Mouse (Mus musculus): ENCODE measurements around the gene Podxl.
A peak's percentile ranks its signal among the peaks of the same experiment; 100 is the strongest.

DNA sequence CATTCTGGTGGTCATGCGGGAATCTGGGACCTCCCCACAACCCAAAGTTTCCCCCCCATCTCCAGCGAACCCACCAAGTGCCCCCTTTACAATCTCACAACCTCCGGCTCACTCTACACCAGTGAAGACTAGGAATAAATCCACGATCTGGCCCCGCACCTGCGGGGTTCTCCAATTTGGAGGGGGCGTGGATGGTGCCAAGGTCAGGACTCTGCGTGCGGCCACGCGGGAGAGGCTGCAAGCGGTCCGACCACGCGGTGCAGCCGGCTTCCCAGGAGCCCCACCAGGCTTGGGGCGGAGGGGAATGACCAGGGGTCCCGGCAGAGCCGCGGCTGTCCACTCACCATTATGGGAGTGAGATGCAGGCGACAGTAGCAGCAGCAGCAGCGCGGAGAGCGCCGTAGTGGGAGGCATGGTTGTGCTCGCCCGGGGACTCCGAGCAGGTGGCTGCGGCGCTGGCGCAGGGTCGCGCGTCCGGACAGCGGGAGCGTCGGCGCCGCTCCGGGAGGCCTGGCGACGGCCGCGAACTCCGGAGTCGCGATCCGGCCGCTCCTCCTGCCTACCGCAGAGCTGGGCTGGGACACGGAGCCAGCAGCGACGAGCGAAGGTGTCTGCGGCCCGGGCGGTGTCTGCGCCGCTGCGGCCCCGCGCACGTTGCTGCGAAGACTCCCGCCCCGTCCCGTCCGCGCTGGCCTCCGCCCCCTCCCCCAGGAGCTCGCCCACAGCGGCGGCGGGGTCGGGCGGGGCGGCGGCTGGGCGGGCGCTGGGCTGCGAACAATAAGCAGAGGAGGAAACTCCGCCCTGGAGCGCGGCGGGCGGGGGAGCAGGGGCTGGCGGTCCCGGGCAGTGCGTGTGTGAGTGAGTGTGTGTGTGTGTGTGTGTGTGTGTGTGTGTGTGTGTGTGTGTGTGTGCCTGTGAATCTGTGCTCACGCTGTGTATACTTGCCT is at the start of gene Podxl:
- no peak for TF ChIP-seq CTCF (IDR thresholded peaks at IDR 0.05)
- TF ChIP-seq POLR2A (IDR thresholded peaks at IDR 0.05; ENCODE audit: insufficient read depth, low read depth, low read length): peak; percentile 71; the same call in 1 of the 2 replicates
- TF ChIP-seq EP300 (IDR thresholded peaks at IDR 0.05; ENCODE audit: insufficient read depth, low read depth, low read length): peak; percentile 72

All from heart, adult 2 months (tissue).